Mouse (Mus musculus) thymus, postnatal 10 days (tissue): ENCODE data around the gene Smpd1.
A peak's percentile ranks its signal among the peaks of the same experiment; 100 is the strongest.

Source experiments
- DNase-seq, 2 experiments: peaks; one replicate each; pipeline ENCODE4 v3.0.0; 2021; ENCODE audit warnings: low spot score in 2 of 2

Gene Smpd1

GRCm38 (mm10) chr7:105562317-105562716 lies 8.2 kb downstream of the Smpd1 start:
- no peak for DNase-seq

- DNase-seq: no peak
Measured at GRCm38 (mm10) chr7:105563367-105563766, 9.2 kb downstream of the Smpd1 start.

- DNase-seq: no peak
Measured at GRCm38 (mm10) chr7:105565071-105565836, 11.1 kb downstream of the Smpd1 start.

GRCm38 (mm10) chr7:105568583-105568982 lies 14.4 kb downstream of the Smpd1 start:
- no peak for DNase-seq

GRCm38 (mm10) chr7:105568988-105569471 lies 14.9 kb downstream of the Smpd1 start:
- DNase-seq: no peak

GRCm38 (mm10) chr7:105569512-105570496 lies 15.6 kb downstream of the Smpd1 start:
- DNase-seq: no peak

GRCm38 (mm10) chr7:105570756-105571155 lies 16.6 kb downstream of the Smpd1 start:
- DNase-seq: no peak

- no peak for DNase-seq
Measured at GRCm38 (mm10) chr7:105572949-105573348, 18.8 kb downstream of the Smpd1 start.

GRCm38 (mm10) chr7:105574537-105574936 lies 20.4 kb downstream of the Smpd1 start:
- DNase-seq: no peak

GRCm38 (mm10) chr7:105576166-105576748 lies 22.1 kb downstream of the Smpd1 start:
- DNase-seq: no peak

- DNase-seq: no peak
Measured at GRCm38 (mm10) chr7:105577377-105577871, 23.3 kb downstream of the Smpd1 start.

GRCm38 (mm10) chr7:105578481-105578880 lies 24.3 kb downstream of the Smpd1 start:
- no peak for DNase-seq

- DNase-seq: no peak
Measured at GRCm38 (mm10) chr7:105580627-105581089, 26.5 kb downstream of the Smpd1 start.

- peak; percentile 33 to 49 for DNase-seq
Measured at GRCm38 (mm10) chr7:105581094-105581703, 27.0 kb downstream of the Smpd1 start, which contains the start of gene Apbb1. Gene Apbb1, minus strand, starts transcription at chr7:105581653.

GRCm38 (mm10) chr7:105581959-105582358 lies 27.8 kb downstream of the Smpd1 start:
- no peak for DNase-seq

- no peak for DNase-seq
Measured at GRCm38 (mm10) chr7:105588325-105588912, 34.3 kb downstream of the Smpd1 start.

- no peak for DNase-seq
Measured at GRCm38 (mm10) chr7:105590097-105590496, 35.9 kb downstream of the Smpd1 start.

- DNase-seq: peak in 1 of 2 experiments; percentile 40
Measured at GRCm38 (mm10) chr7:105602860-105603623, 48.9 kb downstream of the Smpd1 start.
